Mouse (Mus musculus) limb, embryonic 12.5 days (tissue): ENCODE measurements around the gene Hes3. TPM values are rescaled to one million over a fixed set of nuclear protein-coding genes. Genes with fewer than 3 reads are reported as not detected.

Experiments
- ATAC-seq: fragments of 200-750 bp; cut with Nextera tagmentation; 2 replicates; pipeline ENCODE4 v1.8.0; 2017; ENCODE audit warnings: low read depth, moderate TSS enrichment; ENCODE audit not compliant: insufficient number of reproducible peaks, insufficient read depth, low FRiP score, low TSS enrichment
- H3K27ac ChIP-seq: fragments of 300-500 bp; sonication (generic); 2 replicates; pipeline ENCODE4 v1.5.1; 2016; ENCODE audit warnings: mild to moderate bottlenecking, moderate library complexity
- H3K27me3 ChIP-seq: fragments of 300-500 bp; sonication (generic); 2 replicates; pipeline ENCODE4 v1.6.1; 2016; ENCODE audit warnings: mild to moderate bottlenecking, moderate library complexity
- H3K36me3 ChIP-seq: fragments of 300-500 bp; sonication (generic); 2 replicates; pipeline ENCODE4 v1.6.1; 2016; ENCODE audit warnings: mild to moderate bottlenecking, moderate library complexity
- H3K4me1 ChIP-seq: fragments of 300-500 bp; sonication (generic); replicated peaks from 2 replicates; pipeline ENCODE4 v1.6.1; 2016
- H3K4me2 ChIP-seq: fragments of 300-500 bp; sonication (generic); 2 replicates; pipeline ENCODE4 v1.6.1; 2016; ENCODE audit warnings: mild to moderate bottlenecking, moderate library complexity
- H3K4me3 ChIP-seq: fragments of 300-500 bp; sonication (generic); replicated peaks from 2 replicates; pipeline ENCODE4 v1.5.1; 2016; ENCODE audit warnings: mild to moderate bottlenecking
- H3K9ac ChIP-seq: fragments of 300-500 bp; sonication (generic); replicated peaks from 2 replicates; pipeline ENCODE4 v1.6.1; 2016; ENCODE audit warnings: mild to moderate bottlenecking, moderate library complexity
- H3K9me3 ChIP-seq: fragments of 300-500 bp; sonication (generic); 2 replicates; pipeline ENCODE4 v1.6.1; 2016; ENCODE audit warnings: mild to moderate bottlenecking, moderate library complexity
- WGBS: fragments of 180-500 bp; shearing (Covaris S2); methylation state at CpG from one replicate; pipeline ENCODE4 v1.1.7; 2016; 5-methylcytosine and 5-hydroxymethylcytosine counted together
- polyA plus RNA-seq: library from polyadenylated mRNA; unstranded; fragments of >200 nt; fragmentation: Nextera tagmentation; extraction: Ambion mirVana; gene quantifications from 2 replicates; pipeline ENCODE4 v1.2.1, GENCODE M21; 2016

Gene Hes3
- polyA plus RNA-seq, 1 experiment from 2014 or later, result not detected

- Histone ChIP-seq H3K9me3 (no peaks in the 10 kb centered on the region), H3K9ac (no peak overlapping the region), H3K27me3 (peaks cover 10% of the 10 kb centered on the region), H3K4me1 (no peaks in the 10 kb centered on the region), H3K4me2 (no peak overlapping the region), H3K36me3 (peaks cover 72% of the 10 kb centered on the region), H3K27ac (no peak overlapping the region), H3K4me3 (no peak overlapping the region)
- no peak for ATAC-seq
- WGBS, result 93% methylated on average over 6 of the region's 6 CpGs
Observed at GRCm38 (mm10) chr4:152304685-152305084, 13.2 kb upstream of the Hes3 start.

GRCm38 (mm10) chr4:152303172-152303571 lies 11.7 kb upstream of the Hes3 start:
- no peak for ATAC-seq
- Histone ChIP-seq H3K4me3 (no peak overlapping the region), H3K27ac (no peak overlapping the region), H3K4me1 (peaks cover 8% of the 10 kb centered on the region), H3K9ac (no peak overlapping the region), H3K4me2 (no peak overlapping the region), H3K36me3 (peaks cover 68% of the 10 kb centered on the region), H3K27me3 (no peaks in the 10 kb centered on the region), H3K9me3 (no peaks in the 10 kb centered on the region)
- WGBS, result 91% methylated on average over 10 of the region's 10 CpGs

GRCm38 (mm10) chr4:152302012-152302411 lies 10.6 kb upstream of the Hes3 start:
- ATAC-seq, result no peak
- H3K9me3 ChIP-seq, result no peaks in the 10 kb centered on the region

GRCm38 (mm10) chr4:152300375-152300774 lies 8.9 kb upstream of the Hes3 start:
- WGBS, result 93% methylated on average over 8 of the region's 8 CpGs
- Histone ChIP-seq H3K4me1 (peaks cover 15% of the 10 kb centered on the region), H3K27ac (no peak overlapping the region), H3K4me2 (no peak overlapping the region), H3K36me3 (peaks cover 61% of the 10 kb centered on the region), H3K9me3 (no peaks in the 10 kb centered on the region), H3K4me3 (no peak overlapping the region), H3K9ac (no peak overlapping the region), H3K27me3 (peaks cover 7% of the 10 kb centered on the region)
- ATAC-seq, result no peak

More at GRCm38 (mm10) chr4:152302012-152302411, 10.6 kb upstream of the Hes3 start:
- Histone ChIP-seq H3K4me3 (no peak overlapping the region), H3K4me2 (no peak overlapping the region), H3K4me1 (peaks cover 13% of the 10 kb centered on the region), H3K27me3 (no peaks in the 10 kb centered on the region), H3K9ac (no peak overlapping the region), H3K36me3 (peaks cover 63% of the 10 kb centered on the region), H3K27ac (no peak overlapping the region)
- 81% methylated on average over 11 of the region's 11 CpGs for WGBS

- H3K36me3 ChIP-seq, result peaks cover 46% of the 10 kb centered on the region
- ATAC-seq, result no peak
- H3K9me3 ChIP-seq, result no peaks in the 10 kb centered on the region
- no peak overlapping the region for H3K27ac ChIP-seq
- no peak overlapping the region for H3K4me3 ChIP-seq
- H3K4me2 ChIP-seq, result peak overlapping the region; percentile 94; the same call in 1 of the 2 replicates
- H3K4me1 ChIP-seq, result peaks cover 19% of the 10 kb centered on the region
- 86% methylated on average over 14 of the region's 14 CpGs for WGBS
- peaks cover 21% of the 10 kb centered on the region for H3K27me3 ChIP-seq
- H3K9ac ChIP-seq, result peak overlapping the region; percentile 98
Observed at GRCm38 (mm10) chr4:152298836-152299235, 7.4 kb upstream of the Hes3 start.

GRCm38 (mm10) chr4:152296874-152297861 lies 5.7 kb upstream of the Hes3 start, which contains the start of gene Icmt:
Gene Icmt, plus strand, starts transcription at chr4:152297227.
- Histone ChIP-seq H3K9me3 (no peaks in the 10 kb centered on the region), H3K4me3 (peak within 1 kb of the TSS; percentile 97), H3K4me1 (peaks cover 19% of the 10 kb centered on the region), H3K27ac (peak within 1 kb of the TSS; percentile 78), H3K9ac (peak within 1 kb of the TSS; percentile 98), H3K36me3 (peaks cover 29% of the 10 kb centered on the region), H3K27me3 (peaks cover 38% of the 10 kb centered on the region), H3K4me2 (peak within 1 kb of the TSS; percentile 94)
- peak; percentile 95 for ATAC-seq
- WGBS, result under 1% methylated on average over 116 of the region's 119 CpGs

GRCm38 (mm10) chr4:152296371-152296770 lies 4.9 kb upstream of the Hes3 start:
- H3K9ac ChIP-seq, result 0 out of 2 replicates have a peak overlapping the region, but pooled peaks have one; percentile 37
- ATAC-seq, result no peak
- H3K4me3 ChIP-seq, result peak overlapping the region; percentile 97
- peak overlapping the region; percentile 62 for H3K4me2 ChIP-seq
- H3K27me3 ChIP-seq, result peaks cover 46% of the 10 kb centered on the region
- no peaks in the 10 kb centered on the region for H3K9me3 ChIP-seq
- H3K36me3 ChIP-seq, result peaks cover 21% of the 10 kb centered on the region
- H3K4me1 ChIP-seq, result peaks cover 19% of the 10 kb centered on the region
- 17% methylated on average over 8 of the region's 8 CpGs for WGBS
- peak overlapping the region; percentile 23; the same call in 1 of the 2 replicates for H3K27ac ChIP-seq

GRCm38 (mm10) chr4:152295916-152296315 lies 4.5 kb upstream of the Hes3 start:
- H3K4me3 ChIP-seq, result no peak overlapping the region
- no peak overlapping the region for H3K27ac ChIP-seq

GRCm38 (mm10) chr4:152294188-152294929 lies 2.9 kb upstream of the Hes3 start:
- Histone ChIP-seq H3K27ac (no peak overlapping the region), H3K4me1 (peaks cover 30% of the 10 kb centered on the region), H3K4me2 (no peak overlapping the region), H3K9me3 (no peaks in the 10 kb centered on the region), H3K36me3 (peaks cover 1% of the 10 kb centered on the region; the same call in 1 of the 2 replicates), H3K4me3 (no peak overlapping the region), H3K27me3 (peaks cover 65% of the 10 kb centered on the region), H3K9ac (no peak overlapping the region; the same call in 1 of the 2 replicates)
- WGBS, result 47% methylated on average over 10 of the region's 10 CpGs
- no peak for ATAC-seq

More at GRCm38 (mm10) chr4:152295916-152296315, 4.5 kb upstream of the Hes3 start:
- WGBS, result 47% methylated on average over 4 of the region's 4 CpGs
- Histone ChIP-seq H3K9me3 (no peaks in the 10 kb centered on the region), H3K27me3 (peaks cover 50% of the 10 kb centered on the region), H3K9ac (no peak overlapping the region), H3K4me1 (peaks cover 20% of the 10 kb centered on the region), H3K36me3 (peaks cover 17% of the 10 kb centered on the region), H3K4me2 (no peak overlapping the region; the same call in 1 of the 2 replicates)
- no peak for ATAC-seq

- WGBS, result 25% methylated on average over 12 of the region's 12 CpGs
- Histone ChIP-seq H3K9ac (no peak overlapping the region), H3K4me2 (no peak overlapping the region), H3K27me3 (peaks cover 84% of the 10 kb centered on the region), H3K4me1 (peaks cover 17% of the 10 kb centered on the region), H3K36me3 (no peaks in the 10 kb centered on the region), H3K4me3 (no peak overlapping the region), H3K27ac (no peak overlapping the region), H3K9me3 (peaks cover 2% of the 10 kb centered on the region; the same call in 1 of the 2 replicates)
- no peak for ATAC-seq
Observed at GRCm38 (mm10) chr4:152292102-152292765, 772 bp upstream of the Hes3 start.
